Mouse (Mus musculus): ENCODE measurements at regions not wholly inside any gene's neighbourhood (a gene's known extent, or its start where the extent isn't known, plus 50 kb on each side); places are given as distances from the start of the nearest gene placed in this dataset.

GRCm38 (mm10) chr9:120764663-120765062 lies 164.4 kb upstream of the Ctnnb1 start:
- no peak for DNase-seq (ENCODE audit: extremely low spot score)

DNA sequence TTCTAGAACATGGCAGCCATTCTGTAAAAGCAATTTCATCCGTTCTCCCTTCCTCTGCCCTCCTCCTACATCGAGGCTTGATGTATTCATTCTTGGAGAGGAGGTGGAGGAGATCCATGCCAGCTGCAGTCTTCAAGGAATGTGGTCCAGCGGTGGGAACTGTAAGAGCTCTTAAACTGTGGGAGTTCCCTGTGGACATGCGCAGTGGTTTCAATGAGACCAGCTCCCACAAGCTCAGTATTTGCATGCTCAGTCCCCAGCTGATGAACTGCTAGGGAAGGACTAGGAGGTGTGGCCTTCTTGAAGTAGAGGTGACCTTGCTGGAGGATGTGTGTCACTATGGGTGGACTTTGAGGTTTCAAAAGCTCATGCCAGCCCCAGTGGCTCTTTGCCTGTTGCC lies 163.7 kb upstream of the Ctnnb1 start:
- DNase-seq (ENCODE audit: extremely low spot score), result no peak

DNA sequence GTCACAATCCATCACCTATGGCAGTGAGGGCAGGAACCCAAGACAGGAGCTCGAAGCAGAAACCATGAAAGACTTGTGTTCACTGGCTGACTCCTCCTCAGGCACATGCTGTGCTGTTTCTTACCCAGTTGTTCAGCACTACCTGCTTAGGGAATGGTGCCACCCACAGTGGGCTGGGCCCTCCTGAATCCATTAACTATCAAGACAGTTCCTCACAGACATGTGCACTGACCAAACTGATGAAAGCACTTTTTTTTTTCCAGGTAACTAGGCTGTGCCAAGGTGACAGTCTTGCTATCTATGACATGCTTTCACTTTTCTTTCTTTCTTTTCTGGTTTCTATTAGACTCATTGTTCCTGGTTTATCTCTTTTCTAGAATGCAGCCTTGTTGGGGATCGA lies 162.1 kb upstream of the Ctnnb1 start:
- no peak for DNase-seq (ENCODE audit: extremely low spot score)

- DNase-seq (ENCODE audit: extremely low spot score), result no peak
Observed at GRCm38 (mm10) chr9:120767396-120767795, 161.6 kb upstream of the Ctnnb1 start.

DNA sequence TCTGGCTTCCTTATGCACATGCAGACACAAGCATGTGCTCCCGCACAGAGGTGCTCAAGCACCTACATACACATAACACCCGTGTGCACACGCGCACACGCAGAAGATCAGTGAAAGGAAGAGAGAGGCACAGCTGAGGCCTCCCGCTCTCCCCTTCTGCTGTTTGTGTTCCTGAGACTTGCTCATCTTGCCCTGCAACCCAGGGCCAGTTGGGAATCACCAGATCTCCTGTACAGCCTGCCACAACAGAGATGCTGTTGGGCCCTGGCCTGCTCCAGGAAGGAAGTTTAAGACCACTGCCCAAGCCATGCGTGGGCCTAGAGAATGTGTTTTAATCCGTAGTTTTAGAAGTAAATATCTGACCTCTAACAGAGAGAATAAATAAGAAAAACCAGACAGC lies 160.0 kb upstream of the Ctnnb1 start:
- no peak for DNase-seq (ENCODE audit: extremely low spot score)

- DNase-seq (ENCODE audit: extremely low spot score), result peak; percentile 28
Observed at GRCm38 (mm10) chr9:120769679-120770078, 159.3 kb upstream of the Ctnnb1 start.

- DNase-seq (ENCODE audit: extremely low spot score), result peak; percentile 28
Observed at GRCm38 (mm10) chr9:120770886-120771285, 158.1 kb upstream of the Ctnnb1 start.

DNA sequence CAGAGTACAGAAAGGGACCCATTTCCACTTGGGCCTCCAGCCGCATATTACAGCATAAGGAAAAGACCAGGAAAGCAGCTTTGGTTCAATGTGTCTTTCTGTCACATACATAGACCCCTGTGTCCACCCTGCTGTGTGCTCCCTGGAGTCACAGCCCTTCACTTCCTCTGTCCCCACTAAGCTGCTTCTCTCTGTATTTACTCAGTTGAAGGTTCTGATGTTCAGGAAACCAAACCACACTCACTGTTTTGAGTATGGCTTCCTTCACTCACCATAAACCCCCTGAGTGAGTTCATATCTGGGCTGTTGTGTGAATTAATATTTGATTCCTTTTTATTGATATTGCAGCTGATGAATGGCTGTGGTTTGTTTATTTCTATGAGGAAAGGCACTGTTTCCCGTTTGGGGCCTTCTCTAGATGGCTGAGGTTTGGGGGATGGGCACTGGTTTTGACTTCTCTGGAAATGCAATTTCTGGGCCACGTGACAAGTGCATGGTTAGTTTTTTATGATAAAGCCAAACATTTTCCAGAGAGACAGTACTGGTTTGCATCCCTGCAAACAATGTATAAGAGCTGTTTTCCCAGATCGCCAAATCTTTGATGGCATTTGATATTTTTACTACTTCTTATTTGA lies 157.0 kb upstream of the Ctnnb1 start:
- DNase-seq (ENCODE audit: extremely low spot score), result no peak

DNA sequence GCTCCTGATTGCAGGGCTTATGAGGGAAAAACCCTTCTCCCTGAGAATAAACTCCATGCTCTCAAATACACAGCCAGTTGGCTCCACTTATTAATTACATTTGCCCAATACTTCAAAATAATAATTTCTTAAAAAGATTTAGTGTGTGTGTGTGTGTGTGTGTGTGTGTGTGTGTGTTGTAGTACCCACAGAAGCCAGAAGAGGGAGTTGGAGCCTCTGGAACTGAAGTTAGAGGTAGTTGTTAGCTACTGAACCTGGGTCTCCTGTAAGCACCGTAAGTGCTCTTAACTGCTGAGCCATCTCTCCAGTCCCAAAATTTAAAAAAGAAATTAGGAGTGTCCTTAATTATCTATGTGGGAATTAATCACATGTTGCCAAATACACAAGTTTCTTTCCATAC lies 154.8 kb upstream of the Ctnnb1 start:
- DNase-seq (ENCODE audit: extremely low spot score), result no peak

- no peak for DNase-seq (ENCODE audit: extremely low spot score)
Observed at GRCm38 (mm10) chr9:120774772-120775171, 154.2 kb upstream of the Ctnnb1 start.

DNA sequence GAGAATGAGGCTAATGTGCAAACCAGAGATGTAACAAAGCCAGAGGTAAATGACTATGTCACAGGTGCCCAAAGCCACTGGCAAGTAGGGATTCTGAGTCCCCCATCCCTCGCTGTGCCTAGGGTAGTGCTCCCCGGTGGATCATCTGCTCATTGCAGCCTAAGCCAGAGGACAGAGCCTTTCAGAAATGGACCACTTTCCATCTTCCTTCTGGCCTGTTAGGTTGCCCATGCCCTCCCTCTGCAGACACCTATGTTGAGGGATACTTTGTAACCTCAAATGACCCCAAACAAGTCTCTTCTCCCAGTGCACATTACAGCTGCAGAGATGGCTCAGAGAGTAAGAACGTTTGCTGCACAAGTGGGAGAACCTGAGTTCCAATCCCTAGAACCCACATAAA lies 153.3 kb upstream of the Ctnnb1 start:
- DNase-seq (ENCODE audit: extremely low spot score), result no peak

DNA sequence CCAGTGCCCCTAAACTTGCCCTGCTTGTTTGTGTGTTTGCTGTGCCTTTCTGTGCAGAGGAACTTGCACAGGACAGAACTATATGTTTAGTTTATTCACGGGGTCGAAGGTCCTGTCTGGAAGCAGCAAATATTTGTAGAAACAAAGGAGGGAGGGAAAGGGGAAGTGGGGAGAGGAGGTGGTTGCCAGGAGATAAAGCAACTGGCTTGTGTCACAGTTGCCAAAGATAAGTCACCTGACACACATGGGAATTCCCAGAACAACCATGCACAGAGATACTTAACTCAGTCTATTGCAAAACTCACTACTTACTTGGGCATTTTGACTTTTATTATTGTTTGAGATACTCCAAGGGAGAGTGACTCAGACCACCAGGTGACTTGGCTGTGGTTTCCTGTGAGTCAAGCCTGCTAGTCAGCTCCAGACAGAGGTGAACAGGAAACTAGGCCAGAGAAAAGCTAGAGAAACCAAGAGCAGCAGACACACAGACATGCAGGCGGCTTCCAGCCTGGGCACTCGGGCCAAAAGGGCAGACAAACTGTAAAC lies 152.5 kb upstream of the Ctnnb1 start:
- no peak for DNase-seq (ENCODE audit: extremely low spot score)

DNA sequence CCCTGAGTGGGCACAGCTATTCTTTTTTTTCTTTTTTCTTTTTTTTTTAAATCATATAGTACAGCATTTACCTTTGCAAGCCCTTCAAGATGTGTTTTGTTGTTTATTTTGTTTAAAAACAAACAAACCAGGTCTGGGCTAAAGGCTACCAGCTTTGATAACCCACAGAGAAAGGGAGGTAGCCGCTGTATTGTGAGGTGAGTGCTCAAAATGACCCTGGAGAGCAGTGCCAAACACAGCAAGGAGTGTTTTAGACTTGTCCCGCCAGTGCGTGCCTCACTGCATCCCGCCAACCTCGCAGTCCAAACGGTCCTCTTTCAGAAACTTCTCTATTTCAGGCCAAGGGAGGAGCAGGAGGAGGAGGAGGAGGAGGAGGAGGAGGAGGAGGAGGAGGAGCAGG lies 152.0 kb upstream of the Ctnnb1 start:
- no peak for DNase-seq (ENCODE audit: extremely low spot score)

DNA sequence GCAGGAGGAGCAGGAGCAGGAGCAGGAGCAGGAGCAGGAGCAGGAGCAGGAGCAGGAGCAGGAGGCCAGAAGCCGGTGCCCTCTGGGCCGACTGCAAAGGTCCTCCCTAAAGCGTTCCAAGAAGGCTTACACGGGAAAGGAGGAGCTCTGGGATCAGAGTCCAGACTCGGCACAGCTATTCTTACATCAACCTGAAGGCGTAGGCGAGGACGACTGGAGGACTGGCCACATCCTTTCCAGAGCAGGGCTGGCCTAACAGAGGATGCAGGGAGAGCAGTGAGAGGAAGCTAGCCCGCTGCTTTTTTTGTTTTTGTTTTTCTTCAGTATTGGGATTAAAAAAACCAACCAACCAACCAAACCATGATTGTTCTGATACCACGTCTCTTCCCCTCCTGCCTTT lies 151.5 kb upstream of the Ctnnb1 start:
- no peak for DNase-seq (ENCODE audit: extremely low spot score)

GRCm38 (mm10) chr9:120778423-120778822 lies 150.6 kb upstream of the Ctnnb1 start:
- DNase-seq (ENCODE audit: extremely low spot score), result no peak

DNA sequence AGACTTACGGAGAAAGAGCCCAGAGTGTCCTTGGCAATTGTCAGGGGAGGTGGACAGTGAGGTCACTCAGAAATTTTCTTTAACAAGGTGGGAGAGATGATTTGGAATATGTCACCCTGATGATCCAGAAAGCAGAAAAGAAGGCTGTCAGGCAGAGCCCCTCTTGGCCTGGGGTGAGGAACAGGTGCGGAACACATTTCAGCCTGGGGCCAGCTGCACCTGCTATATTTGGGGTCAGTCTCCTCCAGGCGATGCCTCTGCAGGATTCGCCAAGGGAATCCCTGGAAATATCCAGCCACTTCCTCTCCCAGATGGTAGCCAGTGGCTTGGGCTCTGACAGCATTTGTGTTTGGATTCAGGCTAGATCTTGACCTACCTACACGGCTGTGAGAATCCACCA lies 134.8 kb upstream of the Ctnnb1 start:
- DNase-seq (ENCODE audit: extremely low spot score), result no peak

- no peak for DNase-seq (ENCODE audit: extremely low spot score)
Observed at GRCm38 (mm10) chr9:120796111-120796880, 132.7 kb upstream of the Ctnnb1 start.

GRCm38 (mm10) chr9:120797996-120798663 lies 130.9 kb upstream of the Ctnnb1 start:
- DNase-seq (ENCODE audit: extremely low spot score), result no peak

DNA sequence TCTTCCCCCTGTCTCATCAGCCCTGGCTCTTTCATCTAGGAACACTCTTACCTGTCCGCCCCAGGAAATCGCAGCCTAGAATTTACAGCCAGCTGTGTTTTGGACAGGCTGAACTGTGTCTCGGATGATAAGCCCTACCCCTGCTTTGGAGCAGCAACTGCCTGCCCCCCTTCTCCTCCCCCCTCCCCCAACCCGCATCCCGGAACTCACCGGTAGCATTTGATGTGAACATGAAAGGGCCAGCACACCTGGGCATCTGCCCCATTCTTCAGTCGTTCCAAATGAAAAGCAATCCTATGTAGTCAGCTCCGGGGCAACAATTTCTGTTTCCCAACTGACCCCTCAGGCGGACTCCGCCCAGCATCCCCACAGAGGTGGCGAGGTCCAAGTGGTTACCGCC lies 130.1 kb upstream of the Ctnnb1 start:
- DNase-seq (ENCODE audit: extremely low spot score), result no peak

DNA sequence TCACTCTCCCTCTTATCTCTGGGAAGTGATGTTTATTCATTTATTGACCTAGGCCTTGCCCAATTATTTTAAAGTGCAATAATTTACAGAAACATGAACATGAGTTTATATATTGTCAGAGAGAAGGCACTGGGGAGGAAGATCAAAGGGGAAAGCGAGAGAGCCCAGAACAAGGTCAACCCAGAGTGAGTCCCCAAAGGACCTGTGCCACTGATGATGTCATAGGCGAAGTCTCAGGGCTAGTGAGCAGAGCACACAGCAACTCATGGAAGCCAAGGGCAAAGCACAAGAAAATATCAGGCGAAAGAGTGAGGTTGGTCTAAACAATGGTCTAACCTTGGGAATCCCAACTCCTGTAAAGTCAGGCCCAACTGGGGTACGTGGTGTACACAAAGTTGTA lies 126.4 kb upstream of the Ctnnb1 start:
- DNase-seq (ENCODE audit: extremely low spot score), result no peak

- DNase-seq (ENCODE audit: extremely low spot score), result no peak
Observed at GRCm38 (mm10) chr9:120804760-120805294, 124.2 kb upstream of the Ctnnb1 start.

GRCm38 (mm10) chr9:120808741-120809425 lies 120.1 kb upstream of the Ctnnb1 start:
- DNase-seq (ENCODE audit: extremely low spot score), result no peak

Measured in embryo, embryonic 9.5 days (tissue).